Mouse (Mus musculus): ENCODE results near the gene Zzz3.

GRCm38 (mm10) chr3:152384106-152384505 is 11.2 kb upstream of the Zzz3 start:
- TF ChIP-seq POLR2A (IDR thresholded peaks at IDR 0.05; ENCODE audit: insufficient read depth, low read depth, low read length) (no peak), CTCF (IDR thresholded peaks at IDR 0.05; ENCODE audit: insufficient read depth, low read depth, low read length) (no peak)
